Mouse (Mus musculus) spleen, adult 12 weeks (tissue): ENCODE results near the gene Mixl1.

Experiments used
- DNase-seq: peaks from one replicate; pipeline ENCODE4 v3.0.0; 2022; ENCODE audit warnings: low spot score

Gene Mixl1

GRCm38 (mm10) chr1:180696626-180697352 lies at the start of gene Mixl1:
TSS of gene Mixl1 (minus strand) at chr1:180697034.
- DNase-seq: no peak

DNA sequence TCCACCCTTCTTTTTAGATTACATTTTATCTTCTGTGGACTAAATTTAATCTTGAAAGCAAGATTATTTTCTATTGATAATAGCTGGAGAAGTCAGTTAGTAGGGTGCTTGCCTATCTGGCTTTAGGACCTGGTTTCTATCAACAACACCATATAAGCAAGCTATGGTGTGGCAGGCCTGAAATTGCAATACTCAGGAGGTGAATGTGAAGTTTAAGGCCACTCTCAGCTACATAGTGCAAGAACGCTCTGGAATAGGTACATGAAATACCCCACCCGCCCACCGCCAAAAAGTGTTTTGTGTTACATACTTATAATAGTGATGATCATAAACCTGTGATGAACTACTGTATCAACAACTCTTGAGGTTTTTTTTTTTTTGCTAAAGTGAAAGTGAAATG lies 32.4 kb upstream of the Mixl1 start:
- no peak for DNase-seq

DNA sequence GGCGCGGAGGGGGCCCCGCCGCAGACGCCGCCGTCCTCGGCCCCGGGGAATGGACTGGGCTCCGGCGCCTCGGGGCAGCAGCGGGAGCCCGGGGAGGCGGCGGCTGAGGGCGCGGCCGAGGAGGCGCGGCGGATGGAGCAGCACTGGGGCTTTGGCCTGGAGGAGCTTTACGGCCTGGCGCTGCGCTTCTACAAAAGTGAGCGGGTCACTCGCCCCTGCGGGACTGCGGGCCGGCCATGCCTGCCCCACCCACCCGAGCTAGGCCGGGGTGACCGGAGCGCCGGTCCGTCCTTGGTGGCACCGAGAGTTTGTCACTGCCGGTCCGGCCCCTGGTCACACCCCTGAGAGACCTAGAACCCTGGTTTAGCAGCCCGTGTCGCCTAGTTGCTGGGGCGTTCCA lies 29.3 kb upstream of the Mixl1 start:
- DNase-seq: no peak

DNA sequence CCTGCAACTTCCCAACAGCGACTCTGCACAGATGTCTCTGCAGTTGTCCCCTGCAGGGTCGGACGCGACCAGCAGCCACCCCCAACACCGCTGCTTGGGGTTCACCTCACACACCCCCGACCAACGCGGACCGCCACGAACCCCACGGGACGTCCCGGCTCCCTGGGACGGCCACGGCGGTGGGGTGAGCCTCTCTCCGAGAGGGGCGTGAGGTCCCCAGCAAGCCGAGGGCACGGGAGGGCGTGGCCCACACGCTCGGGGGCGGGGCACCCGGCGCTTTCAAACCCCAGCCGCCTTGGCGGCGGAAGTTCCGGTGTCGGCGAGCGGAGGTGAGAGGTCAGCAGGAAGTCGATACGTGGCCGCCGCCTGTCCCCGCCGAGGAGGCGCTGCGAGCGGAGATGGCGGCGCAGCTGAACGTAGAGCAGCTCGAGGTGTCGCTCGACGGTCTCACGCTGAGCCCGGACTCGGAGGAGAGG lies 28.9 kb upstream of the Mixl1 start, which contains the start of gene Acbd3:
Gene Acbd3 (plus strand): TSS at position 340 of the 476 bp plus-strand sequence.
- DNase-seq: peak; percentile 86

GRCm38 (mm10) chr1:180723701-180724238 lies 26.9 kb upstream of the Mixl1 start:
- DNase-seq: no peak

DNA sequence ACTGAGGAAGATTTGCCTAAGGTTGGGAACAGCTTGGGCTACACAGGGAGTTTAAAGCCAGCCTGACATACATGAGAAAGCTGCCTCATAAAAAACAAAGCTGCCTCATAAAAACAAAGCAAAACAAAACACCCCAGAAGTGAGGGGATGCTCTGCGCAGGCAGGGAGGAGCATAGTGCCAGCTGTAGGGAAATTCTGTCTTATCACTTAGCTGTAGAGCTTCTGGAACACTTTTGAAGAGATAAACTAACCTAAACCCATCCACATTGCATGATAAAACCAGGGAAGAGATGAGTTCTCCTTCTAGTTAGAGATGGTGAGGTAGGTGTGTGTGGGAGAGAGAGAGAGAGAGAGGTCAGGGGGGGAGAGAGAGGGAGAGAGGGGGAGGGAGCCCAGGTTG lies 25.8 kb upstream of the Mixl1 start:
- no peak for DNase-seq

DNA sequence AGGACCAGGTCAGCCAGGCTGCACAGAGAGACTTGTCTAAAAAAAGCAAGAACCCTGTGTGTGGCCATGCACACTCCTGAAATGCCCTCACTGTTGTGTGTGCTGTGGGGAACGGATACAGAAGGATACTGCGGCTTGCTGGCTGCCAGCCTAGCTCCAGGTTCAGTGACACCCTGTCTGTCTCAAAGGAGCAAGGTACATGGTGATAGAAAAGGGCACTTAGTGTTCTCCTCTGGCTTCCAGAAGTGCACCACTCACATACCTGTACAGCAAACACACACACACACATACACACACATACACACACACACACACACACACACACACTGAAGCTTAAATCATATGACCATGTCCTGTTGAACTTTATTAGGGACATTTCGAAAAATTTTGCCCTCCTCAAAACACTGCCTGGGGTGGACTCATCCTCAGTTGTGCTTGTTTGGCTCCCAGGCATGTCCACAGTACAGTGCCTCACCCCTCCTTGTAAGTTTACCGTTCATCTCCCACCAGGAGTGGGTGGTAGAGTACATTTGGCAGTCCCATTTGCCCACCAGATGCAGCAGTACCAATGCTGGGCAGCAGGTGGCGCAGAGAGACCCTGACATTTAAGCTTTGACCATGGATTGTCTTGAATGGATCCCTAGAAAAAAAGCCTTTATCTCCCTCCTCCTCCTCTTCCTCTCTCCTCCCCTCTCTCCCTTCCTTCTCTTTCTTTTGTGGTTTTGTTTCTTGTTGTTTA lies 23.3 kb upstream of the Mixl1 start:
- peak; percentile 70 for DNase-seq

DNA sequence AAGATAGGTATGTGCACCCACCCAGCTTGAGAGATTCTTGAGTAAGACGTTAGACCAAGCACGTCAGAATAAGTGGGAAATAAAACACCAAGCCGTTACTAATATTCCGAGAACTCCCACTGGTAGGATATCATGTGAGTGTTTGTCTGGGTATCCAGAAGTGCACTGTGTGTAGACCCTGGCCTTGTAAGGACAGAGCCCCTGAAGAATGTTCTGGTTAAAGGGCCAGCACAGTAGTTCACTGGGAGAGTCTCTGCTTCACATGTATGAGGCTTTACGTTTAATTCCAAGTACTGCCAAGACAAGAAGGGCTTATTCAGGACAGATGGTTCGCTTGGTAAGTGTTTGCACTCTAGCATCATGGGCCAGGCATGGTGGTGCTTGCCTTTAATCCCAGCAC lies 22.6 kb upstream of the Mixl1 start:
- no peak for DNase-seq

GRCm38 (mm10) chr1:180718756-180719155 lies 21.9 kb upstream of the Mixl1 start:
- no peak for DNase-seq

DNA sequence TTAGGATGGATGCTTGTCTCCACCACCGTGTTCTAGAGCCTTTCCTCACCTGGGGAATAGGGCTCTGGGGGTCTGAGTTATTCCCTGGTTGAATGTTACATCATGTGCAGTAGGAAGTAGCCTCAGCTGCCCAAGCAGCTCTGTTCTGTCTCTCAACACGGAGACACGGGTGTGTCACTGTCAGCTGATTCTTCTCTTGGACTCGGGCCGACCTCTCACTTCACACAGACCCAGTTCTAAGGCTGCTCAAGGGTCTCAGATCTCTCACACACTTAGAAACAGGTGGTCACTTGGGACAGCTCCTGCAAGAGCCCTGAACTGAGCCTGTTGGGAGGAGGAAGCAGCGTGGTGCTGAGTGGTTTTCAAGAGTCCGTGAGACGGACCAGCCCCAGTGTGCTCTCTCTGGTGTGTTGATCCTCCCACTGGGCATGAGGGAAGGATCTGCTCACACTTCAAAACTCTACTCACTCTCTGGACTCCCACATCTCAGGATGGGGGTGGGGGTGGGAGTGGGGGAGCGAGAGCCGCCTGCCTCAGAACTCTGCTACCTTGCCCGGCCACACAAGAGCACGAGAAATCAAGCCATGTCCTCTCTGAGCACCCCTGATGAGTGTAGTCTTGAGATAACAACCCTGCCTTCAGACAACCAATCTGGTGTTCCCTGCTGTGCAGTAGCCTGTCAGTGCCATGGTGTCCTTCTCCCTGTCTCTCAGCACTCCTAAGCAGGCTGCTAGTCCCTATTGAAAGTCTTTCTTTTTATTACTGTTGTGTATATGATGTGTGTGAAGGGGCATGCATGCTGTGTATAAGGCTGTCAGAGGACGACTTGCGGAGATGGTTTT lies 12.3 kb upstream of the Mixl1 start:
- DNase-seq: no peak

DNA sequence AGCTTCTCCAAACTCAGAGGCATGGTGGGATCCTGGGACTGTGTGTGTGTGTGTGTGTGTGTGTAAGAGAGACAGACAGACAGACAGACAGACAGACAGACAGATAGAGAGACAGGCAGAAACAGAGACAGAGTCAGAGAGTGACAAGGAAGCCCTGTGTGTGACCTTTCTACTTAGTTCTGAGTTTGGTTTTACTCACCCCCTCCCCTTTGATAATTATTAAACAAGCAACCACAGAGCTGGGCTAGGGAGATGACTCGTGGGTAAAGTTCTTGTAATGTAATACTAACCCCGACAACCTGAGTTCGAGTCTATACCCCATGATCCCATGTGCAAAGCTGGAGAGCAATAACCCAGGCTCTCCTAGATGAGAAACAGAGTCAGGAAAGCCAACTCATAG lies 11.0 kb upstream of the Mixl1 start:
- no peak for DNase-seq

DNA sequence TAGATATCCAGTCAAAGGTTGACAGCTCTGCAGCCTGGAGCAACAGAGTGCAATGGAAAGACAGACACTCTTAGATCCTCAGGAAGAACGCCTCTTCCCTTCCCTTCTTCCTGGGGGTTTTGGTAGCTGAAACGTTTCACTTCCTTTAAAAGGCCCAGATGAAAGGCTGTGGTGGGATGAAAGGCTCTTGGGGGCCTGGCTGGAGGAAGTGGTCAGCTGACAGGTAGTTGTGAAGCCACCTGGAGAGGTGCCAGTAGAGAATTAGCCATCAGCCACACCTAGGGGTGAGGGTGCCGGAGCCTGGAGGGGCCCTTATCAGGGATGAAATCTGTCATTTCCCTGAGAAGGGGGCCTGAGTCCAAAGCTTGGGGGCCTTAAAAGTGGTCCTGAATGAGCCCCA lies 10.5 kb upstream of the Mixl1 start:
- no peak for DNase-seq

- DNase-seq: no peak
Measured at GRCm38 (mm10) chr1:180703400-180703799, 6.6 kb upstream of the Mixl1 start.

- DNase-seq: no peak
Measured at GRCm38 (mm10) chr1:180698063-180698462, 1.2 kb upstream of the Mixl1 start.

DNA sequence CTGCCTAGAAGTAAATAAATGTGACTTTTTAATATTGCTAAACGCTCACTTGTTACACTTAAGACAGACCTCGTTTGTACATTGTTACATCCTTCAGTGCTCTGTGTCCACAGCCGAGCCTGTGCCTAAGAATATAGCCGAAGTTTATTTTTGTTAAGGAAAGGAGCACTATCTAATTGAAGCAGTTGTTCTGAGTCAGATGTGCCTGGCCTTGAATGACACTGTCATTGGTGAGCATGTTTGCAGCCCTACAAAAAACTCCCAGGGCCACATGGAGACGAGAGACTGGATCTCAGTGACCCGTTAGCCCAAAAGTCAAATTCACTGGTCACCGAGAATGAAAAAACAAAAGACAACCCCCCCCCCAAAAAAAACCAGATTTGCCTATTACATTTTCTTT lies 5.5 kb downstream of the Mixl1 start:
- DNase-seq: no peak
